Mouse (Mus musculus): ENCODE measurements around the gene Lrmda.

The Lrmda gene

DNA sequence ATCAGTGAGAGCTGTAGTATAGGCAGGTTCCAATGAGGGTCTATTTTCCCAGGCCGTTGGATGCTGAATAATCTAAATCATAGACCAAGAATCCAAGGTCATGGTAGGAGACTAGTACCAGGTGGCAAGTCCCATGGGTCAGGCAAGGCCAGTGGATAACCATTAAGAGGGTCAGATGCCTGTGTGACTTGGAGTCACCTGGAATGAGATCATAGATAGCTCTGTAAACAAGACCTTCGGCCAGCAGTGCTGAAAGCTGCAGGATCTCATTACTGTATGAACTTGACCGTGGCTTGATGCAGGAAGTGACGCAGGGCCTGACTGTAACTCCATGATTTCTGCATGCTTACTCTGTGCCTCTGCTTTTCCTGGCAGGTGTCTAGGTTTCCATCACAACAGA, 402.2 kb downstream of the Lrmda start:
- DNase-seq (ENCODE audit: low spot score): no peak

DNA sequence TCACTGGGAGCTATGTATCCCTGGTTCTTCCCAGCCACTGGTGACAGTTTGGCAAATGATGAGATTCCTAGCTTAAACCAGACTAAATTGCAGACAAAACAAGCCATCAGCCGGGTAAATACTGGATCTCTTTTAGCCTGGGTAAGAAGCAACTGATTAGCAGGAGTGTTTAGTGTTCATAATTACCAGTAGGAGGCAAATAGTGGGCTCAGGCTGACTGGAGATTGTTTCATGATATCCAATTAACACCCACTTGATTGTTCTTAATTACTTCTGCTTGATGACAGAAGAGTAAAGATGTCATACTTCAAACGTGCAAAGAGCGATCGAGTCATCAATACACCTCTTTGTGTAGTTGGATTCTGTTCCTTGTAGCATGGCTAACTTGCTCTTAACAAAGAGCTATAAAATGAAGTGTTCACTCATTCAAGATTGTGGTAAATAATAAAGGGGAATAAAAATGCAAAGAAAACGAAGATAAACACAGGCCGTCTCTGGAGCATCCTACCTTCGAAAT, 405.6 kb downstream of the Lrmda start:
- no peak for DNase-seq (ENCODE audit: low spot score)

DNA sequence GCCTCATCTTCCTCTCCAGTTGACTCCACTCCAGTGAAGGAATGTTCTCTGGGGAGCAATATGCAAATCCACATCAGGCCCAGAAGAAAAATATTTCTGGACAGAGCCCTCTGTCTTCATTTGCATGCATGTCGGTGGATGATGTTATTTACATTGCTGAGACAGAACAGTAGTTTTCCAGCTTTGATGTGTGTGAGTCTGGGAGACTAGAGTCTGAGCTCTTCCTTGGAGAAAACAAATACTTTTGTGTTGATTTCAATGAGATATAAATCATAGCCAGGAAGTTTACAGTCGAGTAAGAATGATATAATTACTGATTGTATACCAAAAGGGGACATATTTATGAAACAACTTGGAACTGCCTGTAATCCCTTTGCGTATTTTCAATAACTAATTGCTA, 415.9 kb downstream of the Lrmda start:
- no peak for DNase-seq (ENCODE audit: low spot score)

DNA sequence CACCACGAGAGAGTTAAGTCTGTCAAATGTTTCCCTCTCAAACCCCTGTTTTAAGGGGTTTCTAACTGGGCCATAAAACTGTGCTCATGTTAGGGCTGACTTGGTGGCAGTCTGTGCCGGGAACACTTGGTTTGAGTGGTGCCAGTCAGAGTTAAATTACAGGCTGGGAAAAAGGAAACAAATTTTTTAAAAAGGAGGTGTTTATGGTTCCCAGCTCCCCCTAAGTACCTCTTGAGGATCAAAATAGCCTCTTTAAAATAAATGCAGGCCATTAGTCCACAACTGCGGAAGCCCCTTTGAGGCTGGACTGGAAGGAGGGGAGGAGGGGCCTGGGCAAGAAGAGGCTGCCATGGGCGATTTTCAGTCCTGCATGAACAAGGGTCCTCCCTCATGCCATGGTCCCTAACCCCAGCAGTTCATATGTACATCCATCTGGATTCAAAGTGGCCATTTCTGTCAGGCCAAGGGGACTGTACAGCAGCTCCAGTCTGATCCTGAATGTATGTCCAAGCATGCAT, 416.4 kb downstream of the Lrmda start:
- no peak for DNase-seq (ENCODE audit: low spot score)

DNA sequence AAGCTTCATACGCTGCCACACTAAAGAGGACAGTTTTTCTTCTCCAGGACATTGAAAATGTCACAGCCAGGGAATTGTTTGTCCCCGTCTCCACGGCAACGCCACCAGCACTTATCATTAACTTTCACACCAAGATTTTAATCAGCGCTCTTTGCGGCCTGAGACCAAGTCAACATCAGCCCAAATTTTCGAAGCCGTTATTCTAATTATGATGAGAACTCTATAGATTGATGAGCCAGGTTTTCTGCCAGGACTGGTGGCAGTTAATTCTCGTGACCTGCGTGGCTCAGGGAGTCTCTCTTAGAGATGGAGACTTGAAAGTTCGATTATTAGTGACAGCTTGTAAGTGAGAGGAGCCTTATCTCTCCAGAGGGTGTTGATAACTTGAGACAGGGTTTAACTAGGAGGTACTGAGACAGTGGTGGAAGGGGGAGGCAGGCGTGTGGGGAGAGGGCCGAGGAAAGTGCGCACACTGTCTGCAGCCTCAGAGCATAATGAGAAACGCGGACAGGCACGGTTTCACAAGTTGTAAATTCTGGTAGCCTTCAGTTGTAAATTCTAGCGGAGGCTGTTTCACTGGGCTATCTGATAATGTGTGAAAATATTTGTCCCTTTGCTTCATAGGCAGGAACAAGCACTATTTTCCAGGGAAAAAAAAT, 421.0 kb downstream of the Lrmda start:
- no peak for DNase-seq (ENCODE audit: low spot score)

DNA sequence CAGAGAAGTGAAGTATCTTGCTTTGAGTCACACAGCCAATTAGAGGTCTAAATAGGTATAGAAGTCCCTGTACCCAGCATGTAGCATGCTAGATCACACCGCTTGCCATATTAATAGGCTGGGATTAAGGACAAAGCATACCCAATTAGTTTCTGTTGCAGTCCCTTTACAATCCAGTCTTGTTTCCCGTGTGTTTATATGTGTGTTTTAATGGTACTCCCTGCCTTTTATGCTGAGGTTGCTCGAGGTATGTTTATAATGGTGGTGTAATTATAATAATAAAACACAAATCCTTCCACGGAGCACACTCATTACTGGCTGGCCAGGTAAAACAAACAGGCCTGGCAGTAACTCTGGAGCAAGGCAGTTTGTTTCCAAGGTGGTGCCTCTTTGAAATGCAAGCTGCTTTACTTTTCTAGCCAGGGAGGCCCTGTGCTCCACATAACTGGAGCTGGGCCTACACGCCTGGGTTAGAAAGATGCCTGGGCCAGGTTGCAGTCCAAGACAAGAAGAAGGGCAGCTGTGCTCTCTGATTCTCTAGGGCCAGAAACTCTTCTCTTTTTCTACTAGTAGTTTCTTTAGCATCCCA, 422.4 kb downstream of the Lrmda start:
- no peak for DNase-seq (ENCODE audit: low spot score)

DNA sequence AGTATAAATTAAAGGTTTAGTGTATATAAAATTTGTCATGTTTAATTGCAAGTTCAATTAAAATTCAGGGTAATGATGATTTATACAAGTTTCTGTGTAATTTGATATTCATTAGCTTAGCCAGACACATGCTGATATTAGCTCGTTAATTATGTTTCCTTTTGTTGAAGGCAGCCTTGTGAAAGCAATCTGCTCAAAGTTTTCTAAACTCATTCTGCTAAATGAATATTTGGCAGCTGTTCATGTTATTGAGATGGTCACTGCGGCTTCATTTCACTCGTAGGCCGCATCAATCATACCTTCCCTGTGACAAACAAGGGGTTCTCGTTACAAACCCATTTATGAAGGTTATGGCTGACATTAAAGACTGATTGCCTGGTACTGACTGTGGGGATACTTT, 423.2 kb downstream of the Lrmda start:
- DNase-seq (ENCODE audit: low spot score): no peak

DNA sequence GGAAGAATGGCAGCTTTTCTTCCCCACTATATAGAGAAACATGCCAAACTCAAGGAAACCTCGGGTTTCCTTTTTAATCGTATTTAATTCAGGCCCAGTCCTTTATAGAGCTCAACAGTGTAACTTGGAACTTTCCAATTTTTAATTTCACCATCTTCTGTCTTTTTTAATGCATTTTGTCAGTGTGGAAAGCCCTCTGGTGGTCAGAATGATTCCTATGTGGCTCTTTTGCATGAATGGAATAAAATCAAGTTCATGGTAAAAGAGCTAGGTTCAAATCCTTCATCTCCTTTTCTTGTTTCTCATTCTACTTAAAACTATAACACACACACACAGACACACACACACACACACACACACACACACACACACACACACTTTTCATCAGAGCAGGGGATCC, 425.0 kb downstream of the Lrmda start:
- no peak for DNase-seq (ENCODE audit: low spot score)

DNA sequence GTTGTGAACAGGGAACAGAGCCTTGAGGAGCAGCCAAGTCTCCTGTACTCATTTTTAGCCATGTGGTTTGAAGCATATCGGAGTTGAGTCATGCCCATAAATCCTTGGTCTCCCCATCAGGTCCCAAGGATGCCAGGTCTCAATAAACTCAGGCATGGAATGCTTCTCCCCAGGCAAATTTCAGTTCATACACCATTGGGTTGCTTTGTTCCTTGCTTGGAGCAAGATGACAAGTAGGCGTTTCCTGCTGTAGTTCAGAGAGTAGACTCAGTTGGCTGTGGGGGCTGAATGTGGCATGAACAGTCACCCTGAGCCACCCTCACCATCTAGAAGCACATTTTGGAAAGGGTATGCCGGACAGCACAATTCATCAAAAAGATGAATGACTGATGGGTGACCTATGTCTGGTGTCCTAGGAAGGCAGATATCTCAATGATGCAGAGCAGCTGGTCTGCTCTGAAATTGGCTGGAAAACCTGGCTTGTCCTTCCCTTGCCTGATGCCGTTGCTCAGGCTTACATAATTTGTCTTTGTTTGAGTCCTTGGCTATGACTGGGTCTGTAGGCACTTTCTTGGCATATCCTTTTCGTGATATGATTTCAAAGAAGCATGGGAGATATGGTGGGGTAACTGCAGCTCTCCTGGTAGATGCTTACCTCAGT, 425.8 kb downstream of the Lrmda start:
- DNase-seq (ENCODE audit: low spot score): no peak

DNA sequence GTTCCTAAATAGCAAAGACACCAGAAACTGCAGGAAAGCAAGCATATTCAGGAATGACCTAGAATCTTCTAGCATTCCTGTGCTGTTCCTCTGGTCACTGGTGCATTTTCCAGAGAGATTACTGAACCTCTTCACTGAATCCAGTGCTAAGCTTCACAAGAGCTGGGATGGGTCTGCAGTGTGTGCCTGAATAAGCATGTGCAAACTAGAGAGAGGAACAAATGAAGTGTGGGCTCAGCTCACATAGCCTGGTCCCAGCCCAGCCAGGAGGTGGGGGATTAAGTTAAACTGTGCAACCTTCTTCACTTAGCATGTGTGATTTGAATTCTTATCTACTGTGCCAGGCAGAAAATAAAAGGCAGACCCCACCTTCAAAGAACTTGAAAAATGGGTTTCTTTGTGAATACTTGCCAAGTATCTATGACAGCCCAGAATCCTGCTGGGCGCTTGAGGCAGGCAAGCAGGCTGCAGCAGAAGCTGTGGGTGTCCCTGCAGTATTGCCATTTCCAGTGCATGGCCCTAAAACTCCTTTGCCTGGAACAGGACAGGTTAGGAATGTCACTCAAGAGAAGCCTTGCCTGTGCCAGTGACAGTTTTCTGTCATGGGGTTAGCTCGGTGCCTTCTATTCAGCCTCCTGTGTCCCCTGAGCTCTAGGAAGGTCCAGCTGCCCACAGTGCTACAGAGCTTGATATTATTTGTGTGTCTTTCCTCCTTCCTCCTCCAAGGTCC, 426.5 kb downstream of the Lrmda start:
- DNase-seq (ENCODE audit: low spot score): no peak

DNA sequence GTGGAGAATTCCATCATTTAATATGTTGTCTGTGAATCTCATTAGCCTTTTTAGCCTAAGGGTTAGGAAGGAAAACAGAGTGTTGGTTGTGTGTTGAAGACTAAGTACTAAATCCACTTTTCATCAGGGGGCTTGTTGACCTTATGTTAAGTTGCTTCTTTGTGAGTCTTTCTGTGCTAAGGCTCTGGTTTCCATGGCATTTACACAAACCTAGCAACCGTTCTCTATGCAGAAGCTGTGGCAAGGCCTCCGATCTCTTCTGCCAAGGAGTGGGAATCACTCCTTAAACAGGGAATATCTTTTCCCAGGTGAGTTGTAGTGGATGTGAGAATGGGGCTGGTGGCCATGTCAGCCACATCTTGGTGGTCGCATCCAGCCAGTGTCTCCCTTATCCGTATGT, 432.1 kb downstream of the Lrmda start:
- DNase-seq (ENCODE audit: low spot score): no peak

DNA sequence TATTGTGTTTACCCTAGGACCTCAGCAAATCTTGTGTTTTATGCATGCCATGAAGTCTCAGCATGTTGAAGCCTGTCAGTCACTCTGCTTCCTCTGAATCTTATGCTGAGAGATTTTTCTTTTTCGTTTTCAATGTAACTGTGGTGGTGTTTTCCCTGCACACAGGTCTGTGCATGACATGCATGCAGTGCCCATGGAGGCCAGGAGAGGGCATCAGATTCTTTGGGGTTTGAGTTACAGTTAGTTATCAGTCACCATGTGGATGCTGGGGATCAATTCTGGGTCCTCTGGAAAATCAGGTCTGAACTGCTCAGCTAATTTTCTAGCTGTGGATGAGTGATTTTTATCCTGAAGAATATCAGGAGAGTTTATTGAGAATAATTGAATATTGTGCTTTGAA, 444.8 kb downstream of the Lrmda start:
- no peak for DNase-seq (ENCODE audit: low spot score)

DNA sequence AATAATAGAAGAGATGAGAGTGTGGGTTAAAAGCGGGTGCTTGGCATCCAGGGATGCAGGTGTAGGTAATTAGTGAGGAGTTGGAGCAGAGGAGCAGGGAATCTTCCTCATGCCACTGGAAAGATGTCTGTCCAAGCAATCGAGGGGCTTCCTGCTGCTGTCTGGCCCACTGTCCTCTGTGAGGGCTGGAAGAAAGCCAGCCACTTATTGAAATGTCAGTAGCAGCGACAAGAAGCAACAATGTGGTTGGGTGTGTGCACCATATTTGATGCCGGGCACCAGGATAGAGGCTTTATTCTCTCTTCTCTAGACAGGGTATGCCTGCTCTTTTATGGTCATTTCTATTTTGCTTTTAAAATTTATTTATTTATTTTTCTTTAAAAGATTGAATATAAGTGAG, 451.5 kb downstream of the Lrmda start:
- DNase-seq (ENCODE audit: low spot score): no peak

DNA sequence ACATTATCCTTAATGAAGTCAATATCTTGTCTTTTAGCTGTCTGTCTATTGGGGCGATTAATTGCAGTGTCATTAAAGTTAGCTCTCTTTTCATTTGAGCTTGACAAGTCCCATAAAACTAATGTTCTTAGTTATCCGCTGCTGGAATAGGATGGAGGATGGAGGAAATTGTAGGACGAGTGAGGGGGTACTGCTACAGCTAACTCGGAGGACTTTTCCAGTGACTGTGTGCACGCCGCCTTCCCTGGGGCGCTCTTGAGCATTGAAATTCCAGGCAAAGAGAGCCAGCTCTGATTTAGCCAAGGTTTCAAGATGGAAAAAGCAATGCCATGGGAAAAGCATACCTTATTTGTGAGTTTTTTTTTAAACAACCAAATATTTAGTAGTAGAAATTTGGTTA, 453.9 kb downstream of the Lrmda start:
- DNase-seq (ENCODE audit: low spot score): no peak

DNA sequence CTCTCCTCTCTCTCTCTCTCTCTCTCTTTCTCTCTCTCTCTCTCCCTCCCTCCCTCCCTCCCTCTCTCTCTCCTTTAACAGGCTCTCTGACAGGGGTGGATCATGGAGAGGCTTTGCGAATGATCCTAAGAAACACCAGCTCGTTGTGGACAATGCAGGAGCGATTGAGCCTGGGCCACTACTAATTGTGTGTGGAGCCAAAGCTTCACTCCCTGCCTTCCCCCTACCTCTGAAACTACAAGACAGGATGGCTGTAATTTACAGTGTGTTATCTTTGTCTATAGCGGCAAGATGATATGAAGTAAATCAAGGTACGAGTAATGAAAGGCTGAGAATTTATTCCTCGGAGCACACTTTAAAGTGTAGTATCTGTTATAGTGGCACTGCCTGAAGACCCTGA, 454.5 kb downstream of the Lrmda start:
- no peak for DNase-seq (ENCODE audit: low spot score)

DNA sequence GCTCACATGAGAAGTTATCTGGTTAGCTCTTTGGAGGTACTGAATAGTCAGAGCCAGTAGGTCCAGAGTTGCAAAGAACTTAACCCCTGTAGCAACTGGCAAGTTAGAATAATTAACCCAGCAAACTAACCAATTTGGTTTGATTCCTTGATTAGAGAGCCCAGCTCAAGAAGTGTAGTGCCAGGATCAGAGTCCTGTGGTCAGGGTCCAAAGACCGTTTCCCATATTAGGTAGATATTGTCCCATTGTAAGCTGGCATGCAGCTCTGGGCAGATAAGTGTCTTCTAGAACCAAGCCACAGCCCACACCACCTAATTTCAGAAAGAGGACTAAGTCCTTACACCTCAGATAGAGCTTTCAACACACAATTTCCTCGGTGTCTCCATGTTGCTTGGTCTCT, 473.8 kb downstream of the Lrmda start:
- DNase-seq (ENCODE audit: low spot score): no peak

DNA sequence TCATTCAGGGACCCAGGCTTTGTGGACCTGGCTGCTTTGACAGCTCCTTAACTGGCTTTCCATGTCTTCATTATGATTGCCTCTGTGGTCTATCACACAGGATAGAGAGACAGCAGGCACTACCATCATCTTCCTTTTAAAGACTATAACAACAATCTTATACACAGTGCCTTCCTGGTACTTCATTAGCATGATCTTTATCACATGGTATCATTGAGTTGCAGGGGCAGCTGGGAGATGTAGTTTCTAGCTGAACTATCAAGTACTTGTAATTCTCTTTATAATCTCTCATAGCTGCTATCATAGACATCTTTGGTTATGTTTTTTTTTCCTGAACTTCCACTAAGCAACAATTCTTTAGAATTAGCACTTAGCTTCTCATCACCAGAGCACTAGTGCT, 474.8 kb downstream of the Lrmda start:
- DNase-seq (ENCODE audit: low spot score): no peak

DNA sequence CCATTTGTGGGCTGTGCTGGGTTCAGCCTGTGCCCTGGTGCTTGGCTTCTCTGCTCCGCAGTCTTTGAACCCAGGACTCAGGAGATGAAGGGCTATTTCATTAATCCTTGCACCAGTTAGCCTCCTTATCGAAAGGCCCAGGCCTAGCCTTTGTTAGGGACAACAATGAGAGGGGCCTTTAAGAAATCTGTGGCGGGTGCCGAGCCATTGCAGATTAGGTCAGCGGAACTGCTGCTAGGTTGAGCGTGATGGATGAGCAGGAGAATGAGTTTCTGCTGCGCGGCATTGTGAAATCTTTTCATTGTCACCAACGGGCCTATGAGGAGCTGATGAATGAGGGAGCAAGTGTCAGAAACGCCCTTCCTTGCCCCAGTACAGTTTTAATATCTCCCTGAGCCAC, 475.4 kb downstream of the Lrmda start:
- no peak for DNase-seq (ENCODE audit: low spot score)

DNA sequence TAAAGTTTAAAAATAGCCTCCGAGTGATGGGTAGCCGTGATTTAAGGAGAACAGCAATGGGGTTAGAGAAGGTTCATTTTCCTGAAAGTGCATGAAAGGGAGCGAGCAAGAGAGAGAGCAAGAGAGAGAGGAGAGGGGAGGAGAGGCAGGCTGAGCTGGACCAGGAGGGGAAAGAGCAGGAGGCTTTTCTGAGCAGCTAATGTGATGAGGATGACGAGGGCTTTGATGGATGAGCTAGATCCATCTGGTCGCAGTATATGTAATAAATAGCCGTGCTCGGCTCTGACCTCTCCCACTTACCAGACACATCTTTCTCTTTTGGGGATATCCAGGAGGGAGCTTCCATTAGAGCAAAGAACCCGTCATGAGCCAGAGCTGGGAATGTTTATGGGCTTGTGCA, 475.8 kb downstream of the Lrmda start:
- DNase-seq (ENCODE audit: low spot score): no peak

DNA sequence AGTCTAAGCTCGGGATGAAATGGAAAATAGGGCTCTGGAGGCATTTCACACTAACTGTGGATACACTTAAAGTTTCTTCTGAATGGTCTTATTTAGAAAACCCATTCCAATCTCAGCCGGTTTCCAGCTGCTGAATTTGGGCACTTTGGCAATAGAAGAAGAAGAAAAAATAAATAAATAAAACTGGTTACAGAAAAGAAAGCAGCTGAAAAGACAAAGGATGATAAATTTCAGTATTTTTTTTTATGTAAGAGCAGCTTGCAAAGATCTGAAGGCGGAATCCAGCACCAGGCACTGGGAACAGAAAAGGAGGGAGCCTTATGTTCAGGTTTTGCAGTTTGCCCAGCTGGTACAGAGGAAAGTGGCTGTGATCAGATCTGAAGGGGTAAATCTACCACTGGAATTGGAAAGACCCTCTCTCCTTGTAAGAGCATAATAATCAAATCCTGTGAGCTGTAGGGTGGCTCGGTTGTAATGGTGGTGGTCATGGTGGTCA, 478.2 kb downstream of the Lrmda start:
- no peak for DNase-seq (ENCODE audit: low spot score)

DNA sequence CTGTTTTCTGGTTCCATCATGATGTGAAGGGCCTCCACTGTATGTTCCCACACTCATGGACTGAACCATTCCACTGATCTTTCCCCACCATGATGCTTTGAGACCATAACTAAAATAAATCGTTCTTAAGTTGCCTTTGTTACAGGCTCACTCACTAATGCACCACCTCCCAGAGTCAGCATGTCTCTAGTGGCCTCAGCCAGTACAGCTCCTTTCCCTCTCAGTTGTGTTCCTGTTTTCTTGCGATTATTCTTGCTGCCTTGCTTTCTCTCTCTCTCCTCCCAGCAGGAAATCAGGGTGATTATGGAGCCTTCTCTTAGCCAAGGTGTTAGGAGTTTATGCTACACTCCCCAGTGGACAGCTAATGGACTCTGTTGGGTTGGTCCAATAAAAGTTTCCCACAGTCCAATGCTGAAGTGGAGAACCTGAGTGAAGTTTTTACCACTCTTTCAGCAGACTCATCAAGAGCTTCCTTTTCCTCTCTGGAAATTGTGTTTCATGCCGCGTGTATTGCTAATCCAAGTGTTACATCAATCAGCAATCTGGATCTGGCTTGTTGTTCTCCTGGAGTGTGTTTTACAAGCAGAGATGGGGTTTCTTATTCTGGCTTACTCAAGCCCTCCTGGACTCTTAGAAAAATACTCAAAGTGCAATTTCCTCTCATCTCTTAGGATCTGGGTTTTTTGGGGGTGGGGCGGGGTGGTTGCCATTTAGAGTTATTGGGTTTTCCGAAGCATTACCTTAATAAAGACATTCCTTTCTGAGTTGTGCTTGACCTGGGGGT, 490.4 kb downstream of the Lrmda start:
- no peak for DNase-seq (ENCODE audit: low spot score)

DNA sequence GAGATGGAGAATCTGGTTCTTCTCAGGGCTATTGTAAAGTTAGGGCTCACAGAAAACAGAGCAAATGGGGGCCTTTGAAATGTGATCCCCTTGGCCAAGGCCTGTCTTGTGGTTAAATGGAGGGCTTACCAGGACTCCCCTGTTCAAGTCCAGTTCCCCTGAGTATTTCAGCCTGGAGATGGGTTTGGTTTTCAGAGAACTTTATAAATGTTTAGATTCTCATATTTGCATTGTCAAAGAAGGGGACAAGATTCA, 490.9 kb downstream of the Lrmda start:
- DNase-seq (ENCODE audit: low spot score): no peak
